Mouse (Mus musculus): Measurements from ENCODE around the gene Pdpk1.

GRCm38 (mm10) chr17:24111256-24111655, 39.5 kb downstream of the Pdpk1 start:
- TF ChIP-seq CTCF (IDR thresholded peaks at IDR 0.05) (no peak), EP300 (IDR thresholded peaks at IDR 0.05) (no peak)
